Mouse (Mus musculus): Measurements from ENCODE around the gene Fam83b. TPM values are rescaled to one million over a fixed set of nuclear protein-coding genes. Genes with fewer than 3 reads are reported as not detected.

The Fam83b gene
- polyA plus RNA-seq, 3 experiments from 2014 or later, result not detected

DNA sequence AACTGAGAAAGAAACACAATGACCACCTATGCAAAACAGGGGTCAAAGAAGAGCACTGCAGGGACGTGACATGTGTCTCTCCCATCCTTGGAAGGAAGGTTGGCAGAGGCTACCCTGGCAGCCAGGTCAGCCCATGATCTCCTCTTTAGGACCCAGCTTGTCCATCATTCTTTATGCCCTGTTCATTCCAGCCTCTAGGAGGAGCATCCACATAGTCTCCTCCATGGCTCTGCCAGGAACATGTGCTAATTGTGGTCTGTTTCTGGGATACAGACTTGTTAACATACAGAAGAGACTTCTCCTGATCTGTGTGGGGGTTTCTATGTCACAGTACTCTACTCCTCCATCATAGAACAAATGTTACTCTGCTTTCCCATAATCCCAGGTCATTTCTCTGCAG, 48.3 kb downstream of the Fam83b start:
- no peak for ATAC-seq

DNA sequence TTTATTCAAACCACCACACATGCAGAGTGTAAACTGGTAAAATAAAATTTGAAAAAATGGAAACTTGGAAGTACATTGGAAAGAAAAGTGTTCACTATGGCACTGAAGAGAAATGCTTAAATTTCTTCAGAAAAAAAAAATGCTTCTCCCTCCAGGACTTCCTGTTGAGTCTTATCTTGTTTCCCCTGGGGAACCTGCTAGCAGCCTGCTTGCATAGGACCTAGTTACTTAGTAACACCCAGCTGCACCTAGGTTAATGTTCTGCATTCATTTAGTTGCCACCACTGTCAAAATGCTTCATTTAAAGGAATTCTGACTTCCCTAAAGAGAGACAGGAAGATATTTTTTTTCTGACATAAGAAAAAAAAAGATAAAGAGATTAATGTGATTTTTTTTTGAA, 61.3 kb downstream of the Fam83b start:
- ATAC-seq, result no peak

GRCm38 (mm10) chr9:76489737-76490136, 77.2 kb downstream of the Fam83b start:
- no peak for ATAC-seq

GRCm38 (mm10) chr9:76480088-76480487, 86.8 kb downstream of the Fam83b start:
- ATAC-seq, result no peak

DNA sequence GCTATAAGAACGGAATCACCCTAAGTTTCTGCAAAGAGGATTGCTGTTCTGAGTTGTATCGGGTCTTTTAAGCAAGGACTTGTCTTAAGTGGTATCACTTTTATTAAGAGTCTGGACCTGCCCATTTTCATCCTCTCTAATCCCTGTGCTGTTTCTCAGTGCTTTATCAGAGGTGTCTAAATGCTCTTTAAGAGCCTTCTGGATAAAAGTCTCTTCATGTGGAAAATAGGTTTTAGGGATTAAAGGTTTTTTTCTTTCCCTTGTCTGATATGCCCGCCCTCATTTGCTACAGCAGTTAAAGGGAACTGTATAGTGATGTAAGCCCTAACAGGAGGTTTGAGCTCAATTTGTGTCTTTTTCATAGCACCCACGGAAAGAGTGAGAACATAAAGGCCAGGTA, 97.4 kb downstream of the Fam83b start:
- no peak for ATAC-seq

- no peak for ATAC-seq
Observed at GRCm38 (mm10) chr9:76461547-76461946, 105.4 kb downstream of the Fam83b start.

DNA sequence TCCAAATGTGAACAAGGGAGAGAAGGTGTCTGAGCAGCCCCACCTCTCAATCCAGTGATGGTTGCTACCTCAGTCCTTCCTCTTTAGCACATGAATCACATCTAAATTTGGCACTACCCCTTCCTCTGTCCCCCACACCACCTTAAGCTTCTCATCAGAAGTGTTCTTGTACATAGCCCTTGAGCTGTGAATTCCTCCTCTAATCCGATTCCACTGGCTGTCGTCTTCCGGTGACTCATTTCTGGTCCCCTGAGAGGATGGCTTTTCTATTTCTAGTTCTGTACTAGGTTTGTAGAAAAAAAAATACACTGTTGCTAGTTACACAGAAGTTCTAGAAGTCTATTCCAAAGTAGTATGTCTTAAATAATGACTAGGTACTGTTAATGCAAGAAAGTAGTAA, 111.2 kb downstream of the Fam83b start:
- no peak for ATAC-seq

Other genes starting within 250 kb of the Fam83b start
- not detected for gene Hcrtr2, start 243.3 kb downstream of the Fam83b start, polyA plus RNA-seq (2017; shearing (Covaris generic))